Mouse (Mus musculus) midbrain, embryonic 10.5 days (tissue): ENCODE results near the gene Kcng4. TPM values are rescaled to one million over a fixed set of nuclear protein-coding genes. Genes with fewer than 3 reads are reported as not detected.

ENCODE experiments used
- DNase-seq: peaks from one replicate; pipeline ENCODE4 v3.0.0-alpha.2; 2017; ENCODE audit warnings: low spot score
- H3K27ac ChIP-seq: fragments of 300-500 bp; sonication (generic); replicated peaks from 2 replicates; pipeline ENCODE4 v1.5.1; 2016; ENCODE audit warnings: mild to moderate bottlenecking
- H3K27me3 ChIP-seq: fragments of 300-500 bp; sonication (generic); 2 replicates; pipeline ENCODE4 v1.6.1; 2016; ENCODE audit warnings: low read depth, mild to moderate bottlenecking; ENCODE audit not compliant: poor library complexity, severe bottlenecking
- H3K36me3 ChIP-seq: fragments of 300-500 bp; sonication (generic); 2 replicates; pipeline ENCODE4 v1.6.1; 2016; ENCODE audit warnings: mild to moderate bottlenecking, moderate library complexity
- H3K4me1 ChIP-seq: fragments of 300-500 bp; sonication (generic); 2 replicates; pipeline ENCODE4 v1.6.1; 2016
- H3K4me3 ChIP-seq: fragments of 300-500 bp; sonication (generic); 2 replicates; pipeline ENCODE4 v1.5.1; 2016; ENCODE audit warnings: mild to moderate bottlenecking, moderate library complexity
- H3K9me3 ChIP-seq: fragments of 300-500 bp; sonication (generic); replicated peaks from 2 replicates; pipeline ENCODE4 v1.6.1; 2016; ENCODE audit warnings: mild to moderate bottlenecking
- WGBS: fragments of 180-500 bp; shearing (Covaris S2); methylation state at CpG from one replicate; pipeline ENCODE4 v1.1.7; 2016; 5-methylcytosine and 5-hydroxymethylcytosine counted together
- polyA plus RNA-seq: library from polyadenylated mRNA; unstranded; fragments of >200 nt; fragmentation: Nextera tagmentation; extraction: Ambion mirVana; gene quantifications from 2 replicates; pipeline ENCODE4 v1.2.1, GENCODE M21; 2016

Kcng4 gene
- polyA plus RNA-seq, 1 experiment from 2014 or later: 0.19 TPM

- WGBS: 74% methylated on average over 7 of the region's 7 CpGs
- Histone ChIP-seq H3K27me3 (peaks cover 61% of the 10 kb centered on the region), H3K9me3 (no peaks in the 10 kb centered on the region)
Measured at GRCm38 (mm10) chr8:119636766-119637165, 1.3 kb upstream of the Kcng4 start.

GRCm38 (mm10) chr8:119635958-119636357 is 478 bp upstream of the Kcng4 start:
- no peaks in the 10 kb centered on the region for H3K36me3 ChIP-seq
- H3K9me3 ChIP-seq: no peaks in the 10 kb centered on the region
- 68% methylated on average over 2 of the region's 2 CpGs for WGBS
- H3K4me3 ChIP-seq: no peak overlapping the region
- H3K27me3 ChIP-seq: peaks cover 63% of the 10 kb centered on the region
- H3K4me1 ChIP-seq: peaks cover 41% of the 10 kb centered on the region
- peak overlapping the region; percentile 76 for H3K27ac ChIP-seq
- no peak for DNase-seq

More at GRCm38 (mm10) chr8:119636766-119637165, 1.3 kb upstream of the Kcng4 start:
- Histone ChIP-seq H3K4me1 (peaks cover 37% of the 10 kb centered on the region), H3K27ac (no peak overlapping the region), H3K36me3 (no peaks in the 10 kb centered on the region), H3K4me3 (no peak overlapping the region)
- no peak for DNase-seq

GRCm38 (mm10) chr8:119634616-119635336 is 704 bp downstream of the Kcng4 start:
- WGBS: 22% methylated on average over 14 of the region's 14 CpGs
- DNase-seq: peak; percentile 52
- Histone ChIP-seq H3K27ac (peak overlapping the region; percentile 76), H3K4me1 (peaks cover 48% of the 10 kb centered on the region), H3K27me3 (peaks cover 63% of the 10 kb centered on the region), H3K36me3 (no peaks in the 10 kb centered on the region), H3K9me3 (no peaks in the 10 kb centered on the region), H3K4me3 (0 out of 2 replicates have a peak overlapping the region, but pooled peaks have one; percentile 14)

- Histone ChIP-seq H3K36me3 (no peaks in the 10 kb centered on the region), H3K27me3 (peaks cover 61% of the 10 kb centered on the region), H3K27ac (peak overlapping the region; percentile 42; the same call in 1 of the 2 replicates), H3K4me1 (peaks cover 56% of the 10 kb centered on the region), H3K9me3 (no peaks in the 10 kb centered on the region), H3K4me3 (no peak overlapping the region)
- WGBS: 49% methylated on average over 29 of the region's 29 CpGs
- DNase-seq: no peak
Measured at GRCm38 (mm10) chr8:119632909-119633308, 2.6 kb downstream of the Kcng4 start.

GRCm38 (mm10) chr8:119632246-119632645 is 3.2 kb downstream of the Kcng4 start:
- DNase-seq: no peak
- WGBS: 91% methylated on average over 9 of the region's 9 CpGs
- H3K4me3 ChIP-seq: no peak overlapping the region
- no peak overlapping the region for H3K27ac ChIP-seq
- H3K4me1 ChIP-seq: peaks cover 63% of the 10 kb centered on the region
- H3K9me3 ChIP-seq: no peaks in the 10 kb centered on the region
- H3K27me3 ChIP-seq: peaks cover 55% of the 10 kb centered on the region
- H3K36me3 ChIP-seq: no peaks in the 10 kb centered on the region

GRCm38 (mm10) chr8:119630841-119631240 is 4.6 kb downstream of the Kcng4 start:
- Histone ChIP-seq H3K36me3 (no peaks in the 10 kb centered on the region), H3K4me1 (peaks cover 58% of the 10 kb centered on the region), H3K9me3 (no peaks in the 10 kb centered on the region), H3K4me3 (no peak overlapping the region), H3K27me3 (peaks cover 43% of the 10 kb centered on the region), H3K27ac (peak overlapping the region; percentile 47)
- DNase-seq: no peak
- 60% methylated on average over 3 of the region's 3 CpGs for WGBS

GRCm38 (mm10) chr8:119627613-119628359 is 7.7 kb downstream of the Kcng4 start:
- no peak for DNase-seq
- Histone ChIP-seq H3K27me3 (peaks cover 12% of the 10 kb centered on the region), H3K27ac (peak overlapping the region; percentile 58), H3K36me3 (no peaks in the 10 kb centered on the region), H3K9me3 (no peaks in the 10 kb centered on the region), H3K4me3 (no peak overlapping the region), H3K4me1 (peaks cover 39% of the 10 kb centered on the region)
- 48% methylated on average over 10 of the region's 10 CpGs for WGBS

GRCm38 (mm10) chr8:119627199-119627598 is 8.3 kb downstream of the Kcng4 start:
- Histone ChIP-seq H3K9me3 (no peaks in the 10 kb centered on the region), H3K36me3 (no peaks in the 10 kb centered on the region), H3K27me3 (peaks cover 6% of the 10 kb centered on the region), H3K4me3 (no peak overlapping the region), H3K27ac (peak overlapping the region; percentile 58), H3K4me1 (peaks cover 38% of the 10 kb centered on the region)
- DNase-seq: no peak
- WGBS: 92% methylated on average over 7 of the region's 7 CpGs

GRCm38 (mm10) chr8:119625788-119626187 is 9.7 kb downstream of the Kcng4 start:
- 82% methylated on average over 22 of the region's 22 CpGs for WGBS
- no peak for DNase-seq
- H3K36me3 ChIP-seq: no peaks in the 10 kb centered on the region
- H3K27ac ChIP-seq: no peak overlapping the region
- no peaks in the 10 kb centered on the region for H3K9me3 ChIP-seq
- peaks cover 31% of the 10 kb centered on the region for H3K4me1 ChIP-seq
- H3K27me3 ChIP-seq: no peaks in the 10 kb centered on the region
- H3K4me3 ChIP-seq: no peak overlapping the region

- Histone ChIP-seq H3K27me3 (no peaks in the 10 kb centered on the region), H3K4me3 (no peak overlapping the region), H3K4me1 (peaks cover 30% of the 10 kb centered on the region), H3K27ac (no peak overlapping the region; the same call in 1 of the 2 replicates), H3K9me3 (no peaks in the 10 kb centered on the region), H3K36me3 (no peaks in the 10 kb centered on the region)
- no peak for DNase-seq
- 91% methylated on average over 7 of the region's 7 CpGs for WGBS
Measured at GRCm38 (mm10) chr8:119624916-119625315, 10.6 kb downstream of the Kcng4 start.

- H3K4me3 ChIP-seq: no peak overlapping the region
Measured at GRCm38 (mm10) chr8:119623744-119624143, 11.7 kb downstream of the Kcng4 start.

GRCm38 (mm10) chr8:119623061-119623460 is 12.4 kb downstream of the Kcng4 start:
- no peak for DNase-seq
- no peaks in the 10 kb centered on the region for H3K36me3 ChIP-seq
- WGBS: 89% methylated on average over 8 of the region's 8 CpGs
- peaks cover 32% of the 10 kb centered on the region for H3K4me1 ChIP-seq
- H3K9me3 ChIP-seq: no peaks in the 10 kb centered on the region
- no peak overlapping the region for H3K4me3 ChIP-seq
- no peak overlapping the region for H3K27ac ChIP-seq
- no peaks in the 10 kb centered on the region for H3K27me3 ChIP-seq

More at GRCm38 (mm10) chr8:119623744-119624143, 11.7 kb downstream of the Kcng4 start:
- Histone ChIP-seq H3K9me3 (no peaks in the 10 kb centered on the region), H3K27ac (no peak overlapping the region), H3K36me3 (no peaks in the 10 kb centered on the region), H3K4me1 (peaks cover 33% of the 10 kb centered on the region), H3K27me3 (no peaks in the 10 kb centered on the region)
- DNase-seq: no peak
- 85% methylated on average over 1 of the region's 1 CpGs for WGBS

GRCm38 (mm10) chr8:119622555-119622954 is 12.9 kb downstream of the Kcng4 start:
- H3K27me3 ChIP-seq: no peaks in the 10 kb centered on the region
- no peaks in the 10 kb centered on the region for H3K9me3 ChIP-seq
- H3K4me3 ChIP-seq: no peak overlapping the region
- DNase-seq: no peak
- H3K27ac ChIP-seq: no peak overlapping the region
- no peaks in the 10 kb centered on the region for H3K36me3 ChIP-seq
- 65% methylated on average over 4 of the region's 4 CpGs for WGBS
- H3K4me1 ChIP-seq: peaks cover 27% of the 10 kb centered on the region
